Mouse (Mus musculus) gastrocnemius, adult 8-10 months (tissue): ENCODE measurements around the gene Cdk17. TPM values are rescaled to one million over a fixed set of nuclear protein-coding genes. Genes with fewer than 3 reads are reported as not detected.

Experiments
- DNase-seq, 2 experiments: peaks; one replicate each; pipeline ENCODE4 v3.0.0; 2022; ENCODE audit warnings: low spot score in 2 of 2
- total RNA-seq, 4 experiments: library from RNA; stranded (reverse); gene quantifications; 2 replicates each; pipeline ENCODE4 v1.2.4; 2022

Gene Cdk17
- total RNA-seq, 4 experiments from 2014 or later: 3.3 to 6.1 (median 4.2) TPM

- no peak for DNase-seq
Measured at GRCm38 (mm10) chr10:93282526-93282964, 121.9 kb downstream of the Cdk17 start.

DNA sequence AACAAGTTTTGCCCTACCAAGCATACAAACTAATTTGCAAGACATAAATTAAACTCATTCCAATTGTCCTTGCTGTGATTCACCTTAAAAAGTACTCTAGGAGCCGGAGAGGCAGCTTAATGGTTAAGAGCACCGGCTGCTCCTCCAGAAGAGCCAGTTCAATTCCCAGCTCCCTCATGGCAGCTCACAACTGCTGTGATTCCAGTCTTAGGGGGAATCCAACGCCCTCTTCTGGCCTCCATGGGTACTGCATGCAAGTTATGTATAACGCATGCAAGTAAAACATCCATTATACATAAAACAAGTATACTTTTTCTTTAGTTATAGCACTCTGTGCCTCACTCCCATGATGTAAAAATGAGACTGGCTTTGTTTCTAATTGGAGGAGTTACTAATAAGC is 122.6 kb downstream of the Cdk17 start:
- DNase-seq: no peak

DNA sequence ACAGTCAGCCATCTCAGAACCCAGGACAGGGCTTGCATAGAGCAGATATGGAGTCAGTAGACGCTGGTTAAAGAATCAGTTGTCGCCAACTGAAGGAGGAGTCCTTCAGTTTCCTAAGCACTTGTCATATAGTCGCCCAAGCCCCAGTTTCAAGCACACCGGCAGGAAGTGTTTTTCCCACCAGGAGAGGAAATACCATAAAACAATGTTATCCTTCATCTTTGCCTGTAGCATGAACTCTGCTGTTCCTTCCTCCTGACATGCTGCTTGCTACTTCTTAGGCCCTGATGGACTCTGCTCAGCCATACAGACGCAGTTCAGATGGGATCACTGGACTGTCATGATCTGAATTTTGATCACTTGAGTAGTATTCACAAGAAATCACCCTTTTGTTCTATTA is 124.8 kb downstream of the Cdk17 start:
- no peak for DNase-seq

DNA sequence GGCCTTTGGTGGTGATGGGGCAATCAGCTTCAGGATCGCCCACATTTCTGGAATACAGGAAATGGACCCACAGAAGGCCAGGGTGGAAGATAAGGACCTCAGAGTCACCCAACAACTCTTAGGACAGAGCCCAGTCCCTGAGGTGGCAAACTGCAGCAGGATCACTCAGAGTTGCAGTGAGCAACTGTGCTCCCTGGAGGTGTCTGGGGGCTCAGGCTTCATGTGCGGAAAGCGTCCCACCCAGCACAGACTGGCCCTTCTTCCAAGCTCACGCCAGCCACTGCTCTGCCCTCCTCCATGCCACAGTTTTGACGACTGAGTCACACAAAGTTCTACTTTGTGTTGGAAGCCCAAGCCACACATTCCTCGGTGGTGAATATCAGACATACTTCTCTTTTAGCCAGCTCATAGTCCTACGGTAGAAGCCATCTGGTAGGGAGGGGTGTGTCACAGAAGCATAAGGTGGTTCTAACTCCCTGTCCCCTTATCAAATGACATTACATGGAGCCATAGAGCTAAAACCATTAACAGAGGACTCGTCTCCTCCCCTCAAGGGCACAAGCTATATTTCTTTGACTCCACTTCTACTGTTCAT is 127.0 kb downstream of the Cdk17 start:
- no peak for DNase-seq

DNA sequence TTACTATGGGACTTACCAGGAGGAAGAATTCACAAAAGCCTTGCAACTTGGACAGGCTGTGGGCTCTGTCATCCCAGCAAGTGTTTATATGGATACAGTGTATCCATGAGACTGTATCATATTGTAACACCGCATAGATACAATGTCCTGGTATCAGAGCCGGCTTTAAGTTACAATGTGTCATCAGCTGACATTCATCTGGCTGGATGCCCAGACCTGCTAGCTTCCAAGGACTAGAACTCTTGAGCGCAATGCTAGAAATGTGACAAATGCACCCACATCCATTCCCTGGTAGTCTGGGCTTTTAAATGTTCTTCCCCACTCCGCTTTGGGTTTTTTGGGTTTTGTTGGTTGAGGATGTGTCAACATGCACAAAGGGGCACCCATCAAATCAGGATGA is 127.7 kb downstream of the Cdk17 start:
- no peak for DNase-seq

GRCm38 (mm10) chr10:93289404-93289803 is 128.7 kb downstream of the Cdk17 start:
- DNase-seq: no peak

DNA sequence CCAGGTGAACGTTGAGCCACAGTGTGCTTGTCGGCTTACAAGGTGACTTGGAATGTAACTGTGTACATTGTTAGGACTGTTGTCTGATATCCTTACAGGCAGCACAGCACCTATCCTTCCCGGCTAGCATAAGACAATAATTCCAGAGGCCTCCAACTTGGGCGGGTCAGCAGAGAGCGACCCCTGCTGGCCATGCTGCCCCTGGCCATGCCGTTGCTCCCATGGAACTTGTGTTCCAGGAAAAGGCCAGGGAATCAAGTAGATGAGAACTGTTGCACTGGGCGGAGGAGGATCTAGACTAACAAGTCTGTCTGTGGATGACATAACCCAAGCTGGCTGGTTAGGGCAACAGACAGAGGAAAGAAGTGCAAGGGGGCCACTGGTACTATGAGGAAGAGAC is 130.7 kb downstream of the Cdk17 start:
- no peak for DNase-seq

DNA sequence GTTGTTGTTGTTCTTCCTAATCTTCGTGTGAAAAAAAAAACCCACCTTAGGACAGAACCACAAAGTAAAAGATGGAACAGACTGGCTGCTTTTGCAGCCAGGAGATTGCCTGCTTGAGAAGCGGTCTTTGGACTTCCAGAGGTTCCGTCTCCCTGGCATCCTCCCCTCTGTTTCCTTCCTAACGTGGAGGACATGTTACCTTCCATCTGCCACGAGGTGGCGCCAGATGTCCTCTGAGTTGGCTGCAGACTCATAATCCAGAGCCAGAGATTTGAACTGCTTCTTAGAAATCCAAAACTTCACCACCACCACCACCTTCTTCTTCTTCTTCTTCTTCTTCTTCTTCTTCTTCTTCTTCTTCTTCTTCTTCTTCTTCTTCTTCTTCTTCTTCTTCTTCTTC is 131.2 kb downstream of the Cdk17 start:
- peak; percentile 63 to 70 for DNase-seq

GRCm38 (mm10) chr10:93293621-93294020 is 132.9 kb downstream of the Cdk17 start:
- DNase-seq: no peak

DNA sequence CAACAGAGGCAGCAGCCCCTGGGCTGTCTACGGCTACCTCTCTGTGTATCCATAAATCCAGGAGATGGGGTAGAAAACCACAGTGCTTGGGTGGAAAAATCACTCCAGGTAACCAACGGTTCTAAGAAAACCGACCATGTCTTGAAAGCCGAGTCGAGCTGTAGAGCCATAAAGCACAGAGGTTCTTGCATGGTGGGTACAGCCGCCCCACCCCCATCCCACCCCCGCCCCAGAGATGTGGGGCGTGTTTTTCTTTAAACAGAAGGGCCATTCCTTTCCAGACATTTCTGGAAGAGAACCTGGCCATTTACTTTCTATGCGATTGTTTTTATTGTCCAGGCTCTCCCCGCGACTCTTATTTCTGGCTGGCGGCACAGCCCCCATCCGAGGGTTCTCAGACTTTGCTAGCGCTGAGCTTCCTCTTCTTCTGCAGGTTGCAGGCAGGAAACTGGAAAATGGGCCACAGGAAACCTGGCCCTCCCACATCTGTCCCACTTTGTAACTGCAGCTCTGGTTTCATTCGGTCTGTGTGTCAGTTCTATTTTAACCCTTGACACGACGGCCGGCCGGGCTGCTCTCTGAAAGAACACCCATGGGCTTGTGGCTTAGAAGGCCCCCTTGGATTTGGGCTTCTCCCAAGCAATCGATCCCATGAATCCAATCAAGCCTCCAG is 134.0 kb downstream of the Cdk17 start:
- no peak for DNase-seq

DNA sequence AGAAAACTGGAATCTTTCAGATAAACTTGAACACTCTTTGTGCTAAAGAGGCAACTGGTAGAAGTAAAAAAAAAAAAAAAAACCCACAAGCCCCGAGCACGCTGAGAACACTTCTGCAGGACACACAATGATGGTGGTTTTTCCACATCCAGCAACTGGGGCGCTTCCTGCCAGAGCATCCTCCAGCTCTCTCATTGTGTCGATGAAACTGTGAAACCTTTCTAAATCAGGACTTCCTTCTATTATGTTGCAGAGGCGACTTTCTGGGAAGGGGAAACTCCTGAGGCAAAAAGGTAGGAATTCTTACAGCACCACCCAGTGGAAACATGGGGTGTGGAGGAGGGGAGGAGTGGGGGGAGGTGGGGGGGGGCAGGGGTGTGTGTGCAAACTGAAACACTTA is 137.1 kb downstream of the Cdk17 start:
- DNase-seq: no peak

GRCm38 (mm10) chr10:93298208-93298607 is 137.5 kb downstream of the Cdk17 start:
- no peak for DNase-seq

- no peak for DNase-seq
Measured at GRCm38 (mm10) chr10:93301831-93302230, 141.2 kb downstream of the Cdk17 start.

DNA sequence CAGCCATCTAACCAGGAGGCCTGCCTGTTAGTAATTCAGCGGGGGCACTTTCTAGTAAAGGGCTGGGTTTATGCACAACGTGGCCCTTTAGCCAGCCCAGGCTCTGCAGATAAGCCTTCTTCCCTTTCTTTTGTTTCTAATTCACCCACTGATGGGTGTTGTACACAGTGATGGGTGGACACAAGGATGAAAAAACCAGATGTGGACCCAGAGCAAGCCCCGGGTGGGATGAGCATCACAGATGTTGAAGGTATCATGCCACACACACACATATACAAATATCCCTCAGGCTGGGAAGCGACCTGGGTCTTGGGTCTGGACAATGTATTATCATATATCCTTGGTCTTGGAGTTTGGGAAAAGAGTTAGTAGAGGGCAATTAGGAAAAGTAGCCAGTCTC is 142.6 kb downstream of the Cdk17 start:
- no peak for DNase-seq

- DNase-seq: no peak
Measured at GRCm38 (mm10) chr10:93305946-93306345, 145.3 kb downstream of the Cdk17 start.

- DNase-seq: no peak
Measured at GRCm38 (mm10) chr10:93306367-93306766, 145.7 kb downstream of the Cdk17 start.

GRCm38 (mm10) chr10:93309131-93309933 is 148.7 kb downstream of the Cdk17 start:
- peak in 1 of 2 experiments; percentile 26 for DNase-seq

- DNase-seq: peak in 1 of 2 experiments; percentile 12
Measured at GRCm38 (mm10) chr10:93309934-93310621, 149.4 kb downstream of the Cdk17 start.

DNA sequence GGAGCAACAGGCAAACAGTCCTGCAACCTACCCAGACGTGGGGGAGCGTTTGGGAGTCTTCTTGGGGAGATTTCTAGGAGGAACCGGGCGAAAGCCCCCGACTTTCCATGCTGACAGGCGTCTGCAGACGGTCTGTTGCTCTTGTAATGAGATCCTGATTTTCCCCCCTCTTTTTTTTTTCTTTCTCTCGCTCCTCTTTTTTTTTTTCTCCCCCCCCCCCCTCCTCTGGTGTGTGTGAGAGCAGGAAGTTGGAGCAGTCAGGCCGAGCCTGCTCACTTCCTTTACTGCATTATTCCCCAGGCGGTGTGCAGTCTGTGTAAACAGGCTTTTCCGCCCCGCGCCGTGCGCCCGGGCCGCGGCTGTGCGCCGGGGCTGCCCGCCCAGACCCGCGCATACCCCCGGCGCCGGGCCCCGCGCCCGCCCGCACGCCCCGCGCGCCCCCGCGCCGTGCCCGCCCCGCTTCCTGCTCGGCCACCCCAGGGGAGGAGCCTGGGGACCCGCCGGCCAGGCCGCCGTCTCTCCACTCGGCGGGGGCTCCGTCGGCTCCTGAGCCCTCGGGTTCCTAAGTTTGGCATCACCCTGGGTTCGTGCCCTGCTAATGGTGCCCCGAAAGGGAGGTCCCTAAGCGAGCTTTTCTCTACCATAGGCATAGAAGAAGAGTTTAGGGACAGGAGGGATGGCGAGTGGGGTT is 150.2 kb downstream of the Cdk17 start, which contains the start of gene Elk3:
TSS of gene Elk3 (minus strand) at position 415 of the 691 bp plus-strand sequence.
- peak in 1 of 2 experiments; percentile 15 for DNase-seq

DNA sequence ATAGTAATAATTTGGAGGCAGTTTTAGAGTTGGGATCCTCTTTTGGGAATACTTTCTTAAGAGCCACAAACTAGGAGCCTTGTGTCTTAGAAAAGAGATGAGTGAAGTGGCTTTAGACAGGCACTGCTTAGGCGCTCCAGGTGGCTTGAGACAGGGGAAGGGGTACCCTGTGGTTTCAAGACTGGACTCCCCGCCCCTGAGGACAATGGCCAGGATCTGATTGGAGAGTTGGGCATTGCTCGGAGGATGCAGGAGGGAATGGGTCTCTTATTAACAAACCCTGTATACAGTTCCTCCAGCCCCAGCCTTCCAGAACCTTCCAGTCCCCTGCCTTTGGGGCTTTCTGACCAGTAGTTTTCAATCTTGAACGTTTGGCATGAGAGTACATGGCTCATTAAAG is 150.9 kb downstream of the Cdk17 start:
- no peak for DNase-seq
